Comparison of ENCODE assay signal across 10 mouse cellular contexts in the genomic region with DNA sequence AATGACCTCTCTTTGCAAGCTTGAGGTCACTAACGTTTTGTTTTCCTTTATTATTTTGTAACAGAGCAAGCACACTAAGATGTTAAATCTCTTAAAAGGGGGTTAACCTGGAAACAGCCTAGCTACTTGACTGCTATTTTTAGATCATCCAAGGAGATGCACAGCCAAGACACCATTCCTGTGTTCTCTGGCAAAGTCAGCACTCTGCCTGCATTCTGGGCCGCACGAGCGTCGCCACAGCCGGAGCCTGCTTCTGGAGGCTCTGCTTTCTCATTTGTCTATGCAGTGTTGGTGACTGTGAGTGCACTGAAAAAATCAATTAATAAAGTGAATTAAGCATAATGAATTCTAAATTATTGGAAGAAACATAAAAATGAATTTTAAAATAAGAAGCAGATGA.
DNase-seq lines count a peak whose midpoint lies in the region; ATAC-seq and TF ChIP-seq lines count a peak whose summit lies in the region.
"Had no signal": no experiment of that assay in that cellular context is flagged by ENCODE, and none has a peak within 500 bp of the region (broad histone marks: within the 10 kb centered on the region; RNA-seq: fewer than 3 reads in every experiment).

No protein-coding gene starts in this region.

- TF ChIP-seq EP300 in lung, postnatal 0 days (IDR thresholded peaks at IDR 0.05) = no peak

- H3K4me2 ChIP-seq in heart, embryonic 13.5 days = 0 out of 2 replicates have a peak overlapping the region, but pooled peaks have one; percentile 24
- no peak overlapping the region for H3K4me2 ChIP-seq in limb, embryonic 13.5 days (replicated peaks)
- no peak overlapping the region for H3K4me2 ChIP-seq in lung, postnatal 0 days (replicated peaks; ENCODE audit: low read depth, low read length)

- no peaks in the 10 kb centered on the region for H3K9me3 ChIP-seq in heart, embryonic 13.5 days
- H3K9me3 ChIP-seq in limb, embryonic 13.5 days = no peaks in the 10 kb centered on the region
- no peaks in the 10 kb centered on the region for H3K9me3 ChIP-seq in lung, postnatal 0 days (ENCODE audit: low read length)

- peaks cover 36% of the 10 kb centered on the region for H3K4me1 ChIP-seq in heart, embryonic 13.5 days
- peaks cover 38% of the 10 kb centered on the region for H3K4me1 ChIP-seq in limb, embryonic 13.5 days
- H3K4me1 ChIP-seq in lung, postnatal 0 days (ENCODE audit: insufficient read depth, low read depth, low read length) = no peaks in the 10 kb centered on the region

- H3K4me3 ChIP-seq in heart, embryonic 13.5 days = no peak overlapping the region
- no peak overlapping the region for H3K4me3 ChIP-seq in limb, embryonic 13.5 days
- no peak overlapping the region for H3K4me3 ChIP-seq in lung, postnatal 0 days (ENCODE audit: low read depth, low read length)

- peak overlapping the region; percentile 73 for H3K27ac ChIP-seq in heart, embryonic 13.5 days (replicated peaks)
- 0 out of 2 replicates have a peak overlapping the region, but pooled peaks have one; percentile 10 for H3K27ac ChIP-seq in limb, embryonic 13.5 days
- H3K27ac ChIP-seq in lung, postnatal 0 days (ENCODE audit: low read length) = no peak overlapping the region
- H3K27ac ChIP-seq: kidney, postnatal 0 days had no signal

- no peaks in the 10 kb centered on the region for H3K27me3 ChIP-seq in heart, embryonic 13.5 days (replicated peaks)
- H3K27me3 ChIP-seq in limb, embryonic 13.5 days = no peaks in the 10 kb centered on the region
- no peaks in the 10 kb centered on the region for H3K27me3 ChIP-seq in lung, postnatal 0 days (replicated peaks; ENCODE audit: insufficient read depth, low read length)

- H3K9ac ChIP-seq in heart, embryonic 13.5 days = 0 out of 2 replicates have a peak overlapping the region, but pooled peaks have one; percentile 30
- no peak overlapping the region for H3K9ac ChIP-seq in limb, embryonic 13.5 days
- no peak overlapping the region for H3K9ac ChIP-seq in lung, postnatal 0 days (replicated peaks; ENCODE audit: low read depth)

- no peaks in the 10 kb centered on the region for H3K36me3 ChIP-seq in heart, embryonic 13.5 days
- no peaks in the 10 kb centered on the region for H3K36me3 ChIP-seq in limb, embryonic 13.5 days
- no peaks in the 10 kb centered on the region for H3K36me3 ChIP-seq in lung, postnatal 0 days (ENCODE audit: insufficient read depth, low read length)

- 36% methylated on average over 6 of the region's 6 CpGs for WGBS in heart, embryonic 13.5 days
- 54% methylated on average over 6 of the region's 6 CpGs for WGBS in limb, embryonic 13.5 days
- WGBS in lung, postnatal 0 days = 81% methylated on average over 6 of the region's 6 CpGs

- no peak for ATAC-seq in heart, embryonic 13.5 days (ENCODE audit: extremely low read depth, insufficient number of reproducible peaks, low FRiP score, low TSS enrichment)
- ATAC-seq in limb, embryonic 13.5 days (ENCODE audit: low FRiP score, low read depth) = no peak
- no peak for ATAC-seq in lung, postnatal 0 days

- no peak for TF ChIP-seq POLR2A in brain, embryonic 14.5 days (IDR thresholded peaks at IDR 0.05; ENCODE audit: borderline replicate concordance, extremely low read depth, insufficient read depth, insufficient read length, poor library complexity, severe bottlenecking)

- no peak for TF ChIP-seq CTCF in brain, embryonic 14.5 days (IDR thresholded peaks at IDR 0.05; ENCODE audit: borderline replicate concordance, extremely low read depth, insufficient read depth, insufficient read length)
- TF ChIP-seq CTCF in lung, postnatal 0 days (IDR thresholded peaks at IDR 0.05) = no peak

- DNase-seq in cerebellum, adult 9-10 months = peak; percentile 13
- DNase-seq in cerebellum, adult 8-10 months = no peak
- DNase-seq in brain, embryonic 14.5 days (ENCODE audit: low read depth) = peak; percentile 78
- no peak for DNase-seq in lung, postnatal 10 days
- no peak for DNase-seq in kidney, postnatal 14 days
- no peak for DNase-seq in lung, postnatal 0 days (ENCODE audit: low spot score)
- DNase-seq: adrenal gland, adult 8-10 months had no signal

Comparison
In these comparisons a context has a peak if more than half of its experiments do, and no peak if none do; other contexts are left out.
1. DNase-seq: peak in cerebellum, adult 9-10 months (single experiment) and brain, embryonic 14.5 days (single experiment); none in cerebellum, adult 8-10 months (single experiment), lung, postnatal 10 days (single experiment), kidney, postnatal 14 days (single experiment) and lung, postnatal 0 days (single experiment).